Mouse (Mus musculus) forebrain, embryonic 15.5 days (tissue): ENCODE measurements around the gene Txnrd2. TPM values are rescaled to one million over a fixed set of nuclear protein-coding genes. Genes with fewer than 3 reads are reported as not detected.

ENCODE experiments used
- ATAC-seq: fragments of 200-750 bp; cut with Nextera tagmentation; replicated peaks from 2 replicates; pipeline ENCODE4 v1.8.0; 2017; ENCODE audit warnings: mild to moderate bottlenecking, moderate TSS enrichment, moderate library complexity
- H3K27ac ChIP-seq: fragments of 300-500 bp; sonication (generic); replicated peaks from 2 replicates; pipeline ENCODE4 v1.5.1; 2015; ENCODE audit warnings: mild to moderate bottlenecking, inconsistent platforms
- H3K27me3 ChIP-seq: fragments of 300-500 bp; sonication (generic); 2 replicates; pipeline ENCODE4 v1.6.1; 2015; ENCODE audit warnings: inconsistent platforms
- H3K36me3 ChIP-seq: fragments of 300-500 bp; sonication (generic); 2 replicates; pipeline ENCODE4 v1.6.1; 2015; ENCODE audit warnings: mild to moderate bottlenecking, inconsistent platforms
- H3K4me1 ChIP-seq: fragments of 300-500 bp; sonication (generic); 2 replicates; pipeline ENCODE4 v1.6.1; 2015; ENCODE audit warnings: inconsistent platforms
- H3K4me2 ChIP-seq: fragments of 300-500 bp; sonication (generic); replicated peaks from 2 replicates; pipeline ENCODE4 v1.6.1; 2015; ENCODE audit warnings: mild to moderate bottlenecking, inconsistent platforms
- H3K4me3 ChIP-seq: fragments of 300-500 bp; sonication (generic); 2 replicates; pipeline ENCODE4 v1.5.1; 2015; ENCODE audit warnings: mild to moderate bottlenecking, inconsistent platforms
- H3K9ac ChIP-seq: fragments of 300-500 bp; sonication (generic); replicated peaks from 2 replicates; pipeline ENCODE4 v1.6.1; 2015; ENCODE audit warnings: mild to moderate bottlenecking, inconsistent platforms
- H3K9me3 ChIP-seq: fragments of 300-500 bp; sonication (generic); 2 replicates; pipeline ENCODE4 v1.6.1; 2016; ENCODE audit warnings: inconsistent platforms
- WGBS: fragments of 180-500 bp; shearing (Covaris S2); methylation state at CpG from one replicate; pipeline ENCODE4 v1.1.7; 2015; ENCODE audit warnings: mixed read lengths; 5-methylcytosine and 5-hydroxymethylcytosine counted together
- polyA plus RNA-seq: library from polyadenylated mRNA; unstranded; fragments of >200 nt; fragmentation: Nextera tagmentation; extraction: Ambion mirVana; gene quantifications from 2 replicates; pipeline ENCODE4 v1.2.1, GENCODE M21; 2015

The Txnrd2 gene
- polyA plus RNA-seq, 1 experiment from 2014 or later = 26.3 TPM

DNA sequence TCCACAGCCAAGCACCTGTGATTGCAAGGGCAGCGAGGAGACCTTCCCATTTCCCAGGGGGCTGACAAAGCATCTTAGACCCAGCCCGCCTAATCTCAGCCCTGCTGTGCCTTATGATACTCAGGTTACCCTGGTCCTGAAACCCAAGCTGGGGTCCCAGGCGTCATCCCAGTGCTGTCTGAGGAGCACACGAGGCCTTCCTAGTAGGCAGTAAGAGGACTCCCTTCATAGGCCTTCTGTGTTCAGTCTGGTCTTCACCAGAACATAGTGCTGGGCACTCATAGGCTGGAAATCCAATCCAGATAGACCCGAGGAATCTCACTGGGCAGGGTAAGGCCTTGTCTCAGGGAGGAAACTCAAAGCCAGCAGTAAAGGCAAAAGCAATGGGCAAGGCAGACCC is 57.7 kb downstream of the Txnrd2 start:
- H3K9me3 ChIP-seq = no peaks in the 10 kb centered on the region
- peaks cover 7% of the 10 kb centered on the region for H3K4me1 ChIP-seq
- no peak overlapping the region for H3K9ac ChIP-seq
- H3K4me2 ChIP-seq = no peak overlapping the region
- ATAC-seq = no peak
- no peaks in the 10 kb centered on the region for H3K36me3 ChIP-seq
- H3K27me3 ChIP-seq = no peaks in the 10 kb centered on the region
- no peak overlapping the region for H3K27ac ChIP-seq
- no peak overlapping the region for H3K4me3 ChIP-seq
- 66% methylated on average over 5 of the region's 5 CpGs for WGBS

DNA sequence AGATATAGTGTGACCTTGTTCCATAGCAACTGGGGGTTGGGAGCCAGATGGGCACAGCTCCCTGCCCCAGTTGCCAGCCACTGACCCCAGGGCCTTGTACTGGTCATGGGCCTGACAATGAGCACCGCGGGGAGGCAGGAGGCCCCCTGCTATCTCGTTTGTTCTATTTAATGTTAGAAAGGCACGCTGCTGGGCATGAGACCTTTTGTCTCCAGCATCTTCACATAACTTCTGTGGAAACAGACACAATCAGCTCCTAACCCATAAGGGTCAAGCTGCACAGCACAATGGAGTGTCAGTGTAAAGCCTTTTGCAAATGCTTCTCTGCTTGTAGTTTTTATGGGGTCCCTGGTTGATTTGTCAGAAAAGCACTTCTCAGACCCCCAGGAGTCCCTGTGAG is 58.2 kb downstream of the Txnrd2 start:
- H3K4me2 ChIP-seq = no peak overlapping the region
- no peak for ATAC-seq
- no peak overlapping the region for H3K9ac ChIP-seq
- H3K36me3 ChIP-seq = no peaks in the 10 kb centered on the region
- no peak overlapping the region for H3K27ac ChIP-seq
- H3K9me3 ChIP-seq = no peaks in the 10 kb centered on the region
- H3K4me3 ChIP-seq = no peak overlapping the region
- no peaks in the 10 kb centered on the region for H3K27me3 ChIP-seq
- H3K4me1 ChIP-seq = peaks cover 7% of the 10 kb centered on the region
- WGBS = 6% methylated on average over 4 of the region's 4 CpGs

DNA sequence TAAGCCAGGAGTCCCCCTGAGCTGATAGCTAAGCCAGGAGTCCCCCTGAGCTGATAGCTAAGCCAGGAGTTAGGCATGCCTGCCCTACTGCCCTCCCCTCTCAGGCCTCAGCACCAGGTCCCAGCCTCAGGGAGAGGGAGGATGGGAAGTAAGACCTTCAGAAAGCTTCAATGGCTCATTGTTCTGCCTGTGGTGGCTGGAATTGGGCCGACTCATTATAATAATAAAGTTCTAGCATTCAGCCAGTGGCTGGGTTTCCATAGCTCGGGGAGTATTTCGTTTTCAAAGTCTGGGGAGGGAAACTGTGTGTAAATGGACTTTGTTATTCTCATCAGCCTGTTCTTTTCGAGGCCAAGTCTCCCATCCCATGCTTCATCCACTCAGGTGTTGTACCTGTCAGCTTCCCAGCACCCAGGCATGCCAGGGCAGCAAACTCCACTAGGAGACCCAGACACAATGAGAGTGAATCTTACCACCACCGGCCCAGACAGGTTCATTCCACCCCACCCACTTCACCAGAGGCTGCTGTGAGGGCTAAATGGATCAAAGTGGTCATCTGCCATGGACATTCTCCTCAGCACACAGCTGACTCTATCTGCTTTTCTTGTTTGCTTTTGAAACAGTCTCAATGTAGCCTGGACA is 58.7 kb downstream of the Txnrd2 start:
- WGBS = 10% methylated on average over 5 of the region's 5 CpGs
- Histone ChIP-seq H3K4me3 (no peak overlapping the region), H3K27ac (no peak overlapping the region), H3K4me2 (no peak overlapping the region), H3K36me3 (no peaks in the 10 kb centered on the region), H3K9me3 (no peaks in the 10 kb centered on the region), H3K9ac (no peak overlapping the region), H3K4me1 (peaks cover 7% of the 10 kb centered on the region), H3K27me3 (no peaks in the 10 kb centered on the region)
- 0 out of 2 replicates have a peak, but pooled peaks have one; percentile 61 for ATAC-seq

DNA sequence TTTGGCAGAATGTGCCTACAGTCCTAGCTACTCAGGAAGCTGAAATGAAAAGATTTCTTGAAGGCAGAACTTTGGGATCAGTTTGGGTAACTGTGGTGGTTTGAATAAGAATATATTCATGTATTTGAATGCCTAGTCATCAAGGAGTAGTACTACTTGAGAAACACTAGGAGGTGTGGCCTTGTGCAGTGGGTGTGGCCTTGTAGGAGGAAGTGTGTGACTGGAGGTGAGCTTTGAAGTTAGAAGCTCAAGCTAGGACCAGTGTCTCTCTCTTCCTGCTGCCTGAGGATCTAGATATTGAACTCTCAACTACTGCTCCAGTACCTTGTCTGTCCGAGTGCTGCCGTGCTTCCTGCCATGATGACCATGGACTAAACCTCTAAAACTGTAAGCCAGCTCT is 59.9 kb downstream of the Txnrd2 start:
- WGBS = 100% methylated on average over 2 of the region's 2 CpGs
- no peak overlapping the region for H3K4me3 ChIP-seq
- H3K27me3 ChIP-seq = no peaks in the 10 kb centered on the region
- H3K9ac ChIP-seq = no peak overlapping the region
- no peaks in the 10 kb centered on the region for H3K36me3 ChIP-seq
- ATAC-seq = no peak
- H3K4me2 ChIP-seq = no peak overlapping the region
- H3K27ac ChIP-seq = no peak overlapping the region
- H3K9me3 ChIP-seq = no peaks in the 10 kb centered on the region
- H3K4me1 ChIP-seq = peaks cover 7% of the 10 kb centered on the region

DNA sequence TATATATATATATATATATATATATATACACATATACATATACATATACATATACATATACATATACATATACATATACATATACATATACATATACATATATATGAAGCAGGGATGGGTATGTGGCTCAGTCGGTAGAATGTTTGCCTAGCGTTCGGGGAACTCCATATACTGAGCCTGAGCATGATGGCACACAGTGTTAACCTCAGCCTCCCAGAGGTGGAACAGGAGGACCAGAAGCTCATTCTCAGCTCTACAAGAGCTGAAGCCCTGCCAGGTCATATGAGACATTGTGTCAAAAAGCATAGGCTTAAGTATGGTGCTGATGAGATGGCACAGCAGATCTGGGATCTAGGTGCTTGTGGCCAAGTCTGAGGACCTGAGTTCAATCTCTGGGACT is 64.1 kb downstream of the Txnrd2 start:
- H3K9ac ChIP-seq = no peak overlapping the region

DNA sequence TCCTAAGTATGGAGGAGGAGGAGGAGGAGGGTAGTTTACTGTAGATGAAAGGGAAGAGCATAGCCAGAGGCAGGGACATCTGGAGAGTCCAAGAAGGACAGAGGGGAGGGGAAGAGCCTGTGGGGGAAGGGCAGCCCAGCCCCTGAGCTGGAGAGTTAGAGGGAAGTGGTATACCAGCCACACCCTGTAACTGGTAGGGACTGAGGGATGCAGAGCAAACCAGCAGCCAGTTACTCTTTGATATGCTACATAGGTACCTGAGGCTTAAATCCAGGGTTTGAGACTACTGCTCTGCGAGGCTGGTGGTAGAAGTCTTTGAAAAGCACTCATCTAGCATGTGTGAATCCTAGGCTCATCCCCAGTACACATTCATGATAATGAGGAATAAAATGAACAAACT is 64.7 kb downstream of the Txnrd2 start:
- no peak overlapping the region for H3K4me3 ChIP-seq
- H3K36me3 ChIP-seq = no peaks in the 10 kb centered on the region
- 79% methylated on average over 1 of the region's 1 CpGs for WGBS
- ATAC-seq = no peak
- no peaks in the 10 kb centered on the region for H3K9me3 ChIP-seq
- no peaks in the 10 kb centered on the region for H3K4me1 ChIP-seq
- H3K27me3 ChIP-seq = no peaks in the 10 kb centered on the region
- no peak overlapping the region for H3K4me2 ChIP-seq
- no peak overlapping the region for H3K27ac ChIP-seq
- H3K9ac ChIP-seq = no peak overlapping the region

More for the DNA sequence above, 64.1 kb downstream of the Txnrd2 start:
- H3K4me1 ChIP-seq = no peaks in the 10 kb centered on the region
- no peaks in the 10 kb centered on the region for H3K27me3 ChIP-seq
- no peaks in the 10 kb centered on the region for H3K9me3 ChIP-seq
- no peak overlapping the region for H3K27ac ChIP-seq
- no peak for ATAC-seq
- H3K4me3 ChIP-seq = no peak overlapping the region
- H3K36me3 ChIP-seq = no peaks in the 10 kb centered on the region
- WGBS = 99% methylated on average over 3 of the region's 3 CpGs
- no peak overlapping the region for H3K4me2 ChIP-seq

DNA sequence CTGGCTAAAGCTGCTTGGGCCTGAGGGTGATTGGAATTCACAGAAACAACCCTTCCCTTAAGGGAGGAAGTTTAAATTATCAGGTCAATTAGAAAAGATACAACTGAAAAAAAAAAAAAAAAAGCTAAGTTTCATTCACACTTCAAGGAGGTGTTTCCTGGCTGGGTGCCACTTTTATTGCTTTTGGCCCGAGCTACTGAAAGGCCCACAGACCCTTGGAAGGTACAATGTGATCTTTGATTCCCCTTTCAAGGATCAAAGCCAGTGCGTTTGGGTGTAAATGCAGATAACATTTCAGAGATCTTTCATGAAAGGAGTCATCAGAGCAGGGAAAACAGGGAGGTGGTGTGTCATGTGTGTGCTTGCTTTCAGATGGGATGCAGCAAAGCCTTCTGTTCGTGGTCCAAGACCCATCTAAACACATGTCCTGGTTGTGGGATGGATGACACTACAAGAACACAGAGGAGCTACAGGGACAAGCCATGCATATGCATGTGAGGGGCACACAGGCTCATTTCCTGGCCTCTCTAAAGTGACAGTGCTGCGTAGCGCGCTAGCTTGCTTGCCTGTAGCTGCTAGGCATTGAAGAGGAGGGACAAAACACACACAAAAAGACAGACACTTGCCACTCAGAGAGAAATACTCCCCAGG is 71.8 kb downstream of the Txnrd2 start:
- no peaks in the 10 kb centered on the region for H3K27me3 ChIP-seq
- peak overlapping the region; percentile 83 for H3K9ac ChIP-seq
- H3K36me3 ChIP-seq = peaks cover 15% of the 10 kb centered on the region
- H3K4me2 ChIP-seq = peak overlapping the region; percentile 84
- peak overlapping the region; percentile 94 for H3K27ac ChIP-seq
- 3% methylated on average over 6 of the region's 6 CpGs for WGBS
- H3K4me3 ChIP-seq = peak overlapping the region; percentile 59
- no peaks in the 10 kb centered on the region for H3K9me3 ChIP-seq
- H3K4me1 ChIP-seq = peaks cover 23% of the 10 kb centered on the region
- no peak for ATAC-seq

DNA sequence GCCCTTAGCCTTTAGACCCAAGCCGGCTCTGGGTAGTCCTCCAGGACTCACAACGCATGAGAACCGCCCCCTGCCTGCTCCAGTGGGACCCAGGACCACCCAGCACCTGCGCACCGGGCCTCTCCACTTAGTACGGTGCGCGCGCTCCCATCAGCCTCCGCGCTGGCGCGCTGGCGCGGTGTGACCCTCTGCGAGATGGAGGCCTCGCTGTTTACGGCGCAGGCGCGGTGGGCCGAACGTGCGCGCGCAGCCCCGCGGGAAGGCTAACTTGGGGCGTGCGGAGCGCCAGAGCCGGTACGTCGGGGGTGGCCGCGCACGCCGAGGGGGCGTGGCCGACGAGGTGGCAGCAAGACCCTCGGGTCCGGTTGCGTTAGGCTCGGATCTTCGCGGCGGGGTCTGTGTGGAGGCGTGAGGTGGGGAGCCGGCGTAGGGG is 72.4 kb downstream of the Txnrd2 start, which contains the start of the genes Gnb1l and Rtl10:
TSS of gene Gnb1l (plus strand) at position 156 of the 433 bp plus-strand sequence.
TSS of gene Rtl10 (plus strand) at position 344 of the 433 bp plus-strand sequence.
- peak within 1 kb of the TSS; percentile 94 for H3K27ac ChIP-seq
- H3K27me3 ChIP-seq = no peaks in the 10 kb centered on the region
- WGBS = under 1% methylated on average over 51 of the region's 51 CpGs
- H3K9ac ChIP-seq = peak within 1 kb of the TSS; percentile 83
- H3K9me3 ChIP-seq = no peaks in the 10 kb centered on the region
- peaks cover 23% of the 10 kb centered on the region for H3K4me1 ChIP-seq
- peak within 1 kb of the TSS; percentile 59 for H3K4me3 ChIP-seq
- H3K4me2 ChIP-seq = peak within 1 kb of the TSS; percentile 84
- peak; percentile 99 for ATAC-seq
- peaks cover 15% of the 10 kb centered on the region for H3K36me3 ChIP-seq

DNA sequence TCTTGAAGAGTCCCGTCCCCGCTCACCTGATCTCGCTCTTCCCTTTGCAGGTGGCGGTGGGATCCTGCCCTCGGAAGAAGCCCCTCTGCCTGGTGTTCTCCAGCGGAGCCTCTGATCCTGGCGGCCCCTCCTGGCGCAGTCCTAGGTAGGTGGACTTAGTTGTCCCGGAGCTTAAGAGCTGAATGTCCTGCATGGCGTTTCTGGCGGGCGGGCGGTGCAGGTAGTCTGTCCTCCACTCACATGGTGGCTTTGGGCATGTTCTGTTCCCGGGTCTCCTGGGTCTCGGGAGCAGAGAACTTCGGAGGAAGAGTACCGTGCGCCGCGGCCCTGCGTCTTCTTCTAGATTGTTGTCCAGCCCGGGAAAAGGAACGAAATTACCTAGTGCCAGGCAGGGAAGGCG is 72.8 kb downstream of the Txnrd2 start:
- ATAC-seq = no peak
- Histone ChIP-seq H3K9me3 (no peaks in the 10 kb centered on the region), H3K27ac (peak overlapping the region; percentile 94; the same call in 1 of the 2 replicates), H3K9ac (peak overlapping the region; percentile 83), H3K4me2 (peak overlapping the region; percentile 84), H3K36me3 (peaks cover 15% of the 10 kb centered on the region), H3K4me3 (peak overlapping the region; percentile 59), H3K27me3 (no peaks in the 10 kb centered on the region), H3K4me1 (peaks cover 23% of the 10 kb centered on the region)
- under 1% methylated on average over 24 of the region's 24 CpGs for WGBS

DNA sequence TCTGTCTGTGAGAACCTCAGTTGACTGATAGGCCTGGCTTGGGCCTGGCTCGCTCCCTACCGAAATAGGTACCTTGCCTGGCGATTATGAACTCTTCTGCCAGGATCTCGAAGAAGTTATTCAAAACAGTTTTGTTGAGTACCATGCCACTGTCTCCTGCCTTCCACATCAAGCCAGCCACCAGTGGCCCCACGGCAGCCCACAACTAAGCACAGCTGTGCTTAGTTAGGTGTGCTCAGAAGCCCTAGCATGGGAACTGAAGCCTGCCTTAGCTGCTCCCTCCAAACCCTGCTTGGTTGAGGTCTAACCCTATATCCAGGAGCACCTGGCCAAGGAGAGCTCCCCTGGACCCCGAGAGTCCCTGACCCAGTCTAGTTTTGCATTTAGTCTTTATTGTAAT is 75.3 kb downstream of the Txnrd2 start:
- Histone ChIP-seq H3K36me3 (peaks cover 15% of the 10 kb centered on the region), H3K4me2 (no peak overlapping the region), H3K4me3 (no peak overlapping the region), H3K27me3 (no peaks in the 10 kb centered on the region), H3K9ac (no peak overlapping the region), H3K9me3 (no peaks in the 10 kb centered on the region), H3K4me1 (peaks cover 23% of the 10 kb centered on the region), H3K27ac (no peak overlapping the region)
- ATAC-seq = no peak
- WGBS = 95% methylated on average over 6 of the region's 6 CpGs

DNA sequence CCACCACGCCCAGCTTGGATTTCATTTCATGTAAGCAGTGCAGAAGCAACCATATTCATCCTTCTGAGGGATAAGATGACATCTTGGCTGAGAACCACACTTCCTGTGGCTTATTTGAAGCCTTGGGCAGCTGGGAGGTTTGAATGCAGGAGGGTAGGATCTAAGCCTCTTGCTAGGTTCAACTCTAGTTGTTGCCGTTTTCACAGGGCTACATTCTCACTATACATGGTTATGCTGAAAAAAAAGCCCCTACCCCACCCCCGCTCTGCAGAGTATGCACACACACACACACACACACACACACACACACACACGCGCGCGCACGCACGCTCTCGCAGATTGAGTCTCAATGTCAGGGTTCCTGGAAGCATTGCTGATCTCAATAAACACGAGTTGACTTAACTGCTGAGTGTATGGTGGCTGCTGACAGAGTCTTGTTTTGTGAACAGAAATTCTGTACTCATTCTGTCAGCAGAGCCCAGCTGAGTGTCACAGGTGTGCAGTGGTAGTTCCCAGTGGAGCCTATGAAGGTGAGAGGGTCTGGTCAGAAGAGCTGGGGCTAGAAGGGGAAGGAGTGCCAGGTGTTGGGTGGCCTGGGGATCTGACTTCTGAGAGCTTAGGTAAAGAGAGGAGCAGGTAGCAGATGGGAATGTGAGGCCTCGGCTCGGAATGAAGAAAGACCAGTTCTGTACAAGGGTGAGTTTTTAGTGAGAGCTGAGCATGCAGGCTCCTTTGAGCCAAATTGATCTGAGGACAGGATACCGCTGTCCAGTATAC is 77.6 kb downstream of the Txnrd2 start:
- 95% methylated on average over 14 of the region's 14 CpGs for WGBS
- H3K9ac ChIP-seq = no peak overlapping the region
- peaks cover 14% of the 10 kb centered on the region for H3K4me1 ChIP-seq
- H3K4me3 ChIP-seq = no peak overlapping the region
- H3K9me3 ChIP-seq = no peaks in the 10 kb centered on the region
- H3K4me2 ChIP-seq = no peak overlapping the region
- H3K36me3 ChIP-seq = peaks cover 15% of the 10 kb centered on the region
- H3K27me3 ChIP-seq = no peaks in the 10 kb centered on the region
- ATAC-seq = no peak
- H3K27ac ChIP-seq = no peak overlapping the region
